Mouse (Mus musculus): ENCODE measurements around the gene Lmo7.

Gene Lmo7

DNA sequence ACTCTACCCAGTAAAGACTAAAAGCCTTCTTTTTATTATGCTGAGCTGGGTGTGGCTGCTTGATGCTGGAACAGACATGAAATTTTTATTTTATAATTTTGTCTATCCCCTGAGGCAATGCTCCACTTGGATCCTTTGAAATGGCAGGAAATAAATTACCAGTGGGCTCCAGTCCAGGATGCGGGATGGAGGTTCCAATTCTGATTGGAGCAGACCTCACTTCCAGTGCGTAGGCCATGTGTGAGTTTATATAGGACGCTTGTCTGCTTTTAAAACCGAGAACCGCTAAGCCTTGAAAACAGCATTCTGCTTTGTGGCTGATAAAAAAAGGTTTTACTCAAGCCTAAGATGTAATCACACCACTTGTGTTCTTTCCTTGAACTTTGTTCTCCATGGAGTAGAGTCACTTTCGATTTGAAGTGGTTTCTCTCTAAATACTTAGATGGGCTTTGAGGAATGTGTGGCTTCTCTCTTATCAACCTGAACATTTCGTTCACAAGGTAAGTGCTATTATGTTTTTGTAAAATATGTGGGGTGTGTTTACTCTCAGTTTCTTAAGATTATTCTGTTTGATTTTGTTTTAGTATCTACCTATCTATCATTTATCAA is 108.6 kb downstream of the Lmo7 start:
- no peak for DNase-seq (ENCODE audit: low read depth, low spot score)

- DNase-seq (ENCODE audit: low read depth, low spot score): no peak
Observed at GRCm38 (mm10) chr14:101839771-101840731, 110.3 kb downstream of the Lmo7 start.

GRCm38 (mm10) chr14:101841271-101841670 is 111.5 kb downstream of the Lmo7 start:
- DNase-seq (ENCODE audit: low read depth, low spot score): no peak

DNA sequence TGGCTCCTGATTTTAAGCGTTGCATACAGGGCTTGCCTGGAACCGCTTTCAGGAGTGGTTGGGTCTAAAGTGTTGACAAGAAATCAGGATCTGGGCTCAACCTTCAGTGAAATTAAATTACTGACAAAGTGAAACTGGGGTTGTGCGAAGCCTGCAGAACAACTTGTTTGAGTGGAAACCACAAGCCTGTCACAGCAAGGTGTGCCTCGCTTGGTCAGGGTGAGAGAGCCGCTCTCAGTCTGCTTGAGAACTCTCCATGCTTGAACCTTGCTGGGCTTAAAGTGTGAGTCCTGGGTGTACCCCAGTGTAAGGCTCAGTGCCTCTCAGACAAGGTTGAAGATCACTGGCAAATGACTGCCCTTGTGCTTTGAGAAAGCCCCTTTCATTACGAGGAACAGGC is 112.8 kb downstream of the Lmo7 start:
- no peak for DNase-seq (ENCODE audit: low read depth, low spot score)

GRCm38 (mm10) chr14:101843443-101843842 is 113.7 kb downstream of the Lmo7 start:
- DNase-seq (ENCODE audit: low read depth, low spot score): no peak

DNA sequence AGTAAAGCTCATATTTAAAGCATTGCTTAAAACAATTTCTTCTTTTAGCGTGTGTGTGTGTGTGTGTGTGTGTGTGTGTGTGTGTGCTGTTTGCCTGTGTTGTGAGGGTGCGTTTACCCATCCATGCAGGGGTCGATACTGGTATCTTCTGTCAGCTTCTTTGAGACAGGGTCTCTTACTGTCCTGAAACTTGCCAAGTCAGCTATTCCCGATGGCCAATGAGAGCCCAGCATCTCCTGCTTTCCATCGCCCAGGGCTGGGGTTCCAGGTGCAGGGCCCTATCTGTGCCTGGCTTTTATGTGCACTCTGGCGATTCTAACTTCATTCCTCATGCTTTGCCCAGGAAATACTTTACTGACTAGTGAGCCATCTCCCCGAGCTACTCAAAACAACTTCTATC is 114.7 kb downstream of the Lmo7 start:
- DNase-seq (ENCODE audit: low read depth, low spot score): no peak

DNA sequence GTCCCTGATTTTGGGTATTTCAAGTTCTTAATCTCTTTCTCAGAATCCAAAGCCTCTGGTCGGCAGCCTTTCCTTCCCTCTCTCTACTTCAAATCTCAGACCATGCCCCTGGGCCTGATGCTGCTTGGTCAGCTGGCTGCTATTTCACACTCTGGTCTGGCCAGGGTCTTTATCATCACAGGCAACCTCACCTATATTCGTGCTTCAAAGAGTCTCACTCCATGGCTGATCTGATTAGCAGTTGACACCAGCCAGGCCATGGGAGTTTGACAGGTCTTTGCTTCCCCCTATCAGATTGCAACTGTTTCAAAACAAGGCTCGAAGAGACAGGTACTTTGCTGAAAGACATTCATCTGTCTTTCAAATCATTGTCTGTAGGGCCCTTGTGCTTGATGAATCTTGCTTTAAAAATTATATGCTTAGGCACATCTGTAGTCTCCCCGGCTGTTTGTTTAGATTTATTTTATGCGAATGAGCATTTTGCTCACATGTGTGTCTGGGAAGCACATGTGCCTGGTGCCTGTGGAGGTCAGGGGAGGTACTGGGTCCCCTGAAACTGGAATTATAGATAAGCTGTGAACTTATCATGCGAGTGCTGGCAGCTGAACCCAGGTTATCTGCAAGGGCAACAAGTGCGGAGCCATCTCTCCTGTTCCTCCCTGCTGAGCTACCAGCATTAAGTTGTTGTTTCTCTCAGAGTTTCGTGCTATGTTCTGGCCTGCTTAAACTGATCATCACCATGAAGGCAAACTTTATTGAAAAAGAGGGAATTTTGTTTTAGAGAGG is 116.5 kb downstream of the Lmo7 start:
- no peak for DNase-seq (ENCODE audit: low read depth, low spot score)

DNA sequence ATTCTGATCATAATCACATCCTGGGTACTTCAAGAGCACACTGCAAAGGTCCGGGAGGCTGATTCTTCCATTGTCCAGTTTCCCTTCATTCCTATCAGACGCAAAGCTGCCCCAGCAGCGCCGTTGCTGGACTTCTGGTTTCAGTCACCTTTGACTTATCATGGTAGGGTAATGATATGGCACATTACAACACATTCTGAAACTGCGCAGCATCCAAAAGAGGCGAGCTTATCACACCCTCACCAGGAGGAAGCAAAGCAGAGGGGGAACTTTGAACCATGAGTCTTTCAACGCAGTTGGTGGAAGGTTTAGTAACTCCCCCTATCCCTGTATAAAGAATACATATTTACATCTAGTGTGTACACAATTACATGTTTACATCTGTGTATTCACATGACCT is 117.8 kb downstream of the Lmo7 start:
- DNase-seq (ENCODE audit: low read depth, low spot score): no peak

- DNase-seq (ENCODE audit: low read depth, low spot score): no peak
Observed at GRCm38 (mm10) chr14:101852584-101853195, 122.9 kb downstream of the Lmo7 start.

DNA sequence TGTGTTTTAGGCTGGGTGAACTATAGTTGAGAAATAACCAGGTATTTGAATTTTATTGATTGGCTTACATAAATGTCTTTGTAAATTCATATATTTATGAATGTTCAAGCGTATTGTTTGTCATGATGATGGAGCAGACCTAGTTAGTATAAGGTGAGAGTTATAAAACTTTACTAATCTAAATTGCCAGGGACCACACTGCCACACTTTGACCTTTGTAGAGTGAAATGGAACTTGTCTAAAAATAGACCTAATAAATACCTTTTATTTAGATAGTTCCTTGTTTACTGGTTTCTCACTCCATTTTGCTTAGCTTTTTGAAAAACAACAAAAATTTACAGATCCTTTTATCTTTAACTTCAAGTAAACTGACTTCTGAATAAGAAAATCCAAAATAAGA is 123.5 kb downstream of the Lmo7 start:
- no peak for DNase-seq (ENCODE audit: low read depth, low spot score)

DNA sequence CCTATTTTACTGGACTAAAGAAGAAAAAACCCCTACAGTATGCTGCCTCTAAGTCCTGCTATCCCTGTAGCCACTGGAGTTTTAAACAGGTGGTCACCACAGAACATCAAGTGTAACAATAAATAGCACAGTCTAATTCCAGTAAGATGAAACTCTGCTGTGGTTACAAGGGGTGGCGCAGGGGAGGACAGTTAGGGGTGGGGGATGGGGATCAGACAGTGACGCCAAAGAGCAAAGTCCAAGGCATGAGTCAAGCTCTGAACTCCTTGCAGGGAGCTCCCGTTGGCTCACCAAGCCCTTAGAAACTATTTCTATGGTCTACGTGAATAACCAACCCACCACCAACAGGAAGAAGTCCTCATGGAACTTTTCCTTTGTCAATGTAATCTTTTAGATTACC is 124.0 kb downstream of the Lmo7 start:
- DNase-seq (ENCODE audit: low read depth, low spot score): no peak

GRCm38 (mm10) chr14:101854226-101854625 is 124.5 kb downstream of the Lmo7 start:
- no peak for DNase-seq (ENCODE audit: low read depth, low spot score)

- DNase-seq (ENCODE audit: low read depth, low spot score): no peak
Observed at GRCm38 (mm10) chr14:101859305-101859886, 129.6 kb downstream of the Lmo7 start.

GRCm38 (mm10) chr14:101862088-101862487 is 132.3 kb downstream of the Lmo7 start:
- DNase-seq (ENCODE audit: low read depth, low spot score): no peak

- no peak for DNase-seq (ENCODE audit: low read depth, low spot score)
Observed at GRCm38 (mm10) chr14:101867071-101867733, 137.4 kb downstream of the Lmo7 start.

DNA sequence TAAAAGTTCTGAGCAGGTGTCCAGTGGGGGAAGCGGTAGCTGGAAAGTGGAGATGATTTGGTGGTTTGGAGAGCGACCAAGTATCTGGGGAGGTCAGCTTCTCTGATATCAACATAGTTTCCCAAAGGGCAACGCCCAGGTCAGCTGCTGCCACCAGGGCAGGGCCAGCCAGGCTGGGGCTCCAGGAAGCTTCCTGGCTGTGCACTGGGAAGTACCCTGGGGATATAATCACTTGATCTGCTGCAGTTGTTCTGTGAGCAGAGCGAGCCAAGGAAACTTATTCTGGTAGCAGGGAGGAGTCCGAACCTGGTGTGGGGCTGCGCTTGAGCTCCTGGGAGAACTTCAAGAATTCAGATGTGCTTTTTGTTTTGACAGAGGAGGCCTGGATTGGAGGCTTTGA is 139.4 kb downstream of the Lmo7 start:
- no peak for DNase-seq (ENCODE audit: low read depth, low spot score)

GRCm38 (mm10) chr14:101869661-101870060 is 139.9 kb downstream of the Lmo7 start:
- DNase-seq (ENCODE audit: low read depth, low spot score): no peak

- DNase-seq (ENCODE audit: low read depth, low spot score): no peak
Observed at GRCm38 (mm10) chr14:101870171-101870902, 140.6 kb downstream of the Lmo7 start.

DNA sequence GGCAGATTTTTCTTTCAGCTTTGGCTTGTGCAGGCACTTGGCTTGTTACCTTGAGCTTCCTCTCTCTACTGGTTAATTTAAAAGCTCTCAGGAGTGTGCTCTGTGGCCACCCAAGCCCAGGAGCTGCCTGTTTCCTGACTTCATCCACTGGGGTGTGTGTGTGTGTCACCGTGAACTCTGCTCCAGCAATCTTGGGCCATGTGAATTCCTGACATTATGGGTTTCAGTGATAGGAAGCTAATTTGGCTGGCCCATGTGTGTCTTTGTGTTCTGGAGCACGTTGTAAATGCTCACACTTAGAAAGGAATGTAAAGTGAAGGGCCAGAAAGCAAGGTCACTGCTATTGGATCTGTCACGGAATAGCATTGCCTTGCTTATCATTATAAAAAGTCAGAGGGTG is 143.1 kb downstream of the Lmo7 start:
- no peak for DNase-seq (ENCODE audit: low read depth, low spot score)

DNA sequence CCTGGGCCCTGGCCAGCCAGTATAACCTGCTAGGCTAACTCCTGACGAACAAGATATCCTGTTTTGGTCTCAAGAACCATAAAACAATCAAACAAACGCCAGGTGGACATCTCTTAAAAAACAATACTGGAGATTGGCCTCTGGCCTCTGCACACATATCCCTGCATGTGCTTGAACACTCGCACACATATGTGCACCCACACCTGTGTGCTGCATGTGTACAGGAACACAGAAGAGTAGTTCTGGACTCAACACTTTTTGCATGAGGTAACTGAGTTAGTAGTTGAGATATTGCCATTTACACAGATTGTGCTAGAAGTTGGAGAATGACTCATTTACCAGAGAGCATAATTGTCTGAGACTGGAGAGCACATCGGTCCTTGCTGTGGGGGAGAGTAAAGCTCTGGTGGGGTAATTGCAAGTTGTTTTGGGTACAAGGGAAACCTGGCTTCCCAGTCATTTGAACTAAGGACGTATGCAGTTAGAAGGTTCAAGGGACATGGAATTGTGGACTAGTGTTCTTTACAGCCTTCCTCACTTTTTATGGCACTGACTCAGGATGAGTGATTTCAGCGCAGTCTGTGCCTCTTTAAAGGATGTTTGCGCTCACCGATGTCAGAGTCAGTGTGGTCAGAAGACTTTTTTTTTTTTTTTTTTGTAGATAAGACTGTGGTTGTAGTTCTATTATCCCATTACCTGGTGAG is 148.7 kb downstream of the Lmo7 start:
- no peak for DNase-seq (ENCODE audit: low read depth, low spot score)
